Mouse (Mus musculus) bone marrow, adult 2 months (tissue): ENCODE measurements around the gene Atcay.

Source experiments
- CTCF ChIP-seq: fragments of 200-500 bp; IDR thresholded peaks from 2 replicates; pipeline ENCODE4 v1.5.1; 2011; ENCODE audit warnings: low read length, control low read depth; ENCODE audit not compliant: control insufficient read depth, insufficient read depth
- POLR2A ChIP-seq: fragments of 200-500 bp; IDR thresholded peaks from 2 replicates; pipeline ENCODE4 v1.6.1; 2011; ENCODE audit warnings: low read depth, mild to moderate bottlenecking, control low read depth, low read length, borderline replicate concordance; ENCODE audit not compliant: control insufficient read depth

DNA sequence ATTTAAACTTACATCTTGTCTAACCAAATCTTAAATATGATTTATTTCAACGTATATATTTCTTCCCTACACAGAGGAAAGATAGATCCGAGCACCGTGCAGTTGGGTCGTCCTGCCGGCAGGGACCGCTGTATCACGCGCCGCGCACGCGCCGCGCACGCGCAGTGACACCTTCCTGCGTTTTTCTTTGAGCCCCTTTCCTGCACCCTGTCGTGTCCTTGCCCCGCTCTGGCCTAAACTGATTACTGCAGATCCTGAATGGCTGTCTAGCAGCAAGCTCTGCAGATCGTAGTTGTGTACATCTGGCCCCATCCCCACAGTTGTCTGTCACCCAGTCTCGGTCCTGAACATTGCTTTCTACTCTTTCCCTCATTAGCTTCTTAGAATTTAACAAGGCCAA, 57.5 kb downstream of the Atcay start:
- TF ChIP-seq CTCF (peak; percentile 90), POLR2A (peak; percentile 66; the same call in 1 of the 2 replicates)
